Mouse (Mus musculus) T-helper 17 cell (primary cell): Measurements from ENCODE around the gene Zfp383.
"Not testable (repeated sequence)": the region's sequence is repeated elsewhere in the genome, so short reads cannot be mapped to it uniquely, and the experiment has no call there.

Experiments
- in situ Hi-C, 2 experiments: fragments of 300-600 bp; cut with MboI, MseI; formaldehyde crosslinking; loops; 1 replicate in 1 of 2; 2 replicates in 1 of 2; pipeline ENCODE4 v1.15.1; 2025; ENCODE audit warnings: high pct_unique_total_duplicates in 2 of 2

Zfp383 gene

DNA sequence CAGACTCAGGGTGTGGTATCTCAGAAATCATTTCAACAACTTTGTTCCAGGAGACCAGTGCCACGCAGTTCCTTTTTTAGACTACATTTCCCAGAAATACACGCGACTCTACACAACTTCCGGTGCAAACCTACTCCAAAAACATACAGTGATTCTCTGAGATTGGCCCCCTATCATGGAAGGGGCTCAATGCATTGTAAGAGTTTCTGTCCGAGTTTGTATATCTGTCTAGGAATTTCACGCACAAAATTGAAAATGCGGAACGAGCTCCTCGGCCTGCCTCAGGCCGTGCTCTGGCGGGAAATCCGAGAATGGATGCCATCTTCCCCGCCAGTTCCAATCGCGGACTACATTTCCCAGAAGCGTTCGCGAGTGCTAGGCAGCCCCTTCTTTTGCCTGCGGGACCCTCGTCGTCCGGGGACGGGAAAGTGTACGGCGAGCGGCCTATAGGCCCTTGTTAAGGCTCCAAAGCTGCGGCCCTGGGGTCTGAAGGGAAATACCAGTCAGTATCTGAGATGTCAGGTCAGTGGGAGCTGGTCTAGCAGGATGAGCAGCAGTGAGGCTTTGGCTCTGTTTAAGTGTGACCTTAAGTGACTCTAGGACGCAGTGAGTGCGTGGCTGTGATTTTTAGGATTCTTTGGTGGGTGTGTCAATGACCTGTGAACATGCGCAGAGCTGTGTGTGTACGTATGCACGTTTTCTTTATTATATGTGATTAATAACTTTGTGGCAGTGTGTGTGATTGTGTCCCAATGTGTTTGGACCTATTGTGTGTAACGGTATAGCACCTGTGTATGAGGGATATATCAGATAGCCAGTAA, at the start of gene Zfp383:
Gene Zfp383, plus strand, starts transcription at position 94 of the 821 bp plus-strand sequence.
- in situ Hi-C loops: loop anchor here in 1 of 2 experiments (10.0 kb wide), 1 partner anchor 54 kb away; the partner anchor contains the start of genes Zfp420 and Zfp940

GRCm38 (mm10) chr7:29859532-29860517, 48.2 kb upstream of the Zfp383 start, which contains the start of gene Zfp420:
Gene Zfp420 (plus strand): TSS chr7:29859979.
- in situ Hi-C loops: loop anchor here in 1 of 2 experiments (5.0 to 10.0 kb wide), 2 partner anchors 45 to 93 kb away; partner anchors contain the start of genes Zfp27, Zfp383 and Zfp84

DNA sequence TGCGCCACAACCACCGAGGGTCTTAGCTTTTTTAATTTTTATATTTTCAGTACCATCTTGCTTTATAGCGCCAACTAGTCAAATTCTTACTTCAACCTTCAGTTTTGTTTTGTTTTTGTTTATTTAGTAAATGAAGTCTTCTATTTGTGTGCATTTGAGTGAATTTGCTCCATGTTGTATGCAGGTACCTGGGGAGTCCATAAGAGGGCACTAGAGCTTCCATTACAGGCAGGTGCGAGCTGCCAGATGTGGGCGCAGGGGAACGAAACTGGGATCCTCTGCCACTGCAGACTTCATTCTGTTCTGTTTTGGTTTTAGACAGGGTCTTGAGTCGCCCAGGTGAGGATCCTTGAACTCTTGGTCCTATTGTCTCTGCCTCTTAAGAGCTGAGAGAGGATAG, 46.4 kb upstream of the Zfp383 start:
- in situ Hi-C loops: loop anchor here in 1 of 2 experiments (5.0 kb wide), 1 partner anchor 94 kb away; the partner anchor contains the start of gene Zfp84

DNA sequence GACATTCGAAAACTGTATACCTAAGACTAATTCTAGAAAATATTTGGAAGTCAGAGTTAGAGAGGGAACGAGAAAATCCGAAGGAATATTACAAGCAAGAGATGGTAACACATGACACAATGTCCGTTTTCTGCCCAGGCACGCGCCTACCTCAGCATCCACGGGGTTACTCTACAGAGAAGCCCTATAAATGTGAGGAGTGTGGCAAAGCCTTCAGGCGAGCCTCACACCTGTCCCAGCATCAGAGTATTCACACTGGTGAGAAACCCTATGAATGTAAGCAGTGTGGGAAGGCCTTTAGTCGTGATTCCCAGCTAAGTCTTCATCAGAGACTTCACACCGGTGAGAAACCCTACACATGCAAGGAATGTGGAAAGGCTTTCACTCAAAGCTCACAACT, 33.8 kb upstream of the Zfp383 start:
- in situ Hi-C loops: no loop called here

DNA sequence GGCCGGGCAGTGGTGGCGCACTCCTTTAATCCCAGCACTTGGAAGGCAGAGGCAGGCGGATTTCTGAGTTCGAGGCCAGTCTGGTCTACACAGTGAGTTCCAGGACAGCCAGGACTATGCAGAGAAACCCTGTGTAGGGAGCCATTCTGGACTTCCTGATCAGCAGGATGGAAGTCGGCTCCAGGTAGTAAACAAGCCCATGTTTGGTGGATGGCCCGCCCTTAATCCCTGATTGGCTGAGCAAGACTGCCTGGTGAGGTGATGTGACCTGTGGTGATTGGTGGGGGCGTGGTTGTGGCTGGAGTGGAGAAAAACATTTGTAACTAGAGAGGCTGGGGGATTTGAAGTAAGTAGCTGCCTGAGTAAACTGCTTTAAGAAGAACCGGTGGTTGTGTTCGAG, 30.5 kb upstream of the Zfp383 start:
- in situ Hi-C loops: not testable (repeated sequence)

DNA sequence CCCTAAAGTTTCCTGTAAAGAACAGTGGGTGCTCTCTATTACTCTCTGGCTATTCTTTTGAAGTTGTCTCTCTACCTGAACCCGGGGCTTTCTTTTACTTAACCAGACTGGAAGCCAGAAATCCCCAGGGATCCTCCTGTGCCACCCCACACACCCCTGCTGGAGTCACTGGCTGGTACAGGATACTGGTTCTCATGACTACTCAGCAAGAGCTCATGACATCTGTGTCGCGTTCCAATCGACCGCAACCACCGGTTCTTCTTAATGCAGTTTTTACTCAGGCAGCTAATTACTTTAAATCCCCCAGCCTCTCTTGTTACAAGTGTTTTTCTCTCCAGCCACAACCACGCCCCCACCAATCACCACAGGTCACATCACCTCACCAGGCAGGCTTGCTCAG, 28.0 kb upstream of the Zfp383 start:
- in situ Hi-C loops: no loop called here

- in situ Hi-C loops: no loop called here
Measured at GRCm38 (mm10) chr7:29880916-29881315, 27.1 kb upstream of the Zfp383 start.

DNA sequence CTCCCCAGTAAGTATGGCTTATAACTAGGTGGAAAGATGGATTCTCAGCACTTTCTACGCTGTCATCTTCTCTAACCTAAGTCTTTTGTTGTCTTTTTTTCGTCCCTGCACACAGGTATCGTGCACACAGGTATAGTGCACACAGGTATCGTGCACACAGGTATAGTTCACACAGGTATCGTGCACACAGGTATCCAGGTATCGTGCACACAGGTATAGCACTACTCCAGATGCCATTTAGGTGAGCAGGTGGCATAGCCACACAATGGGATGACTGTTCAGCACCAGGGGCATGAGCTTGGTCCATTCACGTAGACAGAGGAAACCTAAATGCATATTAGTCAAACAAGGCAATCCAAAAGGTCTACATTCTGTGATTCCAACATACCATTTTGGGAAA, 17.5 kb upstream of the Zfp383 start:
- in situ Hi-C loops: no loop called here

DNA sequence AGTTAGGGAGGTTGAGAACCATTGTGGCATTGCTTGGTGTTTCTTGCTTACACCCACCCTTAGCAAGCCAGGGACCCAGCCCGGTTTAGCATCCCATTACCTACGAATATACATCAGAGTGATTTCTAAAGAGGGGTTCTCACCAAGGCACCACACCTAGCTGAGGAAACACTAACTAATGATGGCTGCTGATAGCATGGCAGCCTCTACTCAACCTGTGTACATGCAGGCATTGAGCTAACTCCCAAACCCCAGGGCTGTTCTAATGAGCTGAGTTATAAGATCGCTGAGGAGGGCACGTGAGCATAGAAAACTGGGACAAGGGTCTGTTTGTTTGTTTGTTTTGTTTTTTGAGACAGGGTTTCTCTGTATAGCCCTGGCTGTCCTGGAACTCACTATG, 15.3 kb upstream of the Zfp383 start:
- in situ Hi-C loops: no loop called here

- in situ Hi-C loops: no loop called here
Measured at GRCm38 (mm10) chr7:29898351-29898750, 9.7 kb upstream of the Zfp383 start.

GRCm38 (mm10) chr7:29904101-29904500, 3.9 kb upstream of the Zfp383 start:
- in situ Hi-C loops: loop anchor here in 1 of 2 experiments (10.0 kb wide), 1 partner anchor 49 kb away; the partner anchor contains the start of genes Zfp420 and Zfp940

- in situ Hi-C loops: loop anchor here in 1 of 2 experiments (10.0 kb wide), 1 partner anchor 51 kb away; the partner anchor contains the start of genes Zfp420 and Zfp940
Measured at GRCm38 (mm10) chr7:29905966-29906681, 1.9 kb upstream of the Zfp383 start, which contains the start of gene Zfp27. Gene Zfp27 (minus strand): TSS chr7:29906572.

GRCm38 (mm10) chr7:29906682-29907058, 1.4 kb upstream of the Zfp383 start:
- in situ Hi-C loops: loop anchor here in 1 of 2 experiments (10.0 kb wide), 1 partner anchor 52 kb away; the partner anchor contains the start of genes Zfp420 and Zfp940

- in situ Hi-C loops: loop anchor here in 1 of 2 experiments (10.0 kb wide), 1 partner anchor 52 kb away; the partner anchor contains the start of genes Zfp420 and Zfp940
Measured at GRCm38 (mm10) chr7:29907206-29907605, 817 bp upstream of the Zfp383 start.

DNA sequence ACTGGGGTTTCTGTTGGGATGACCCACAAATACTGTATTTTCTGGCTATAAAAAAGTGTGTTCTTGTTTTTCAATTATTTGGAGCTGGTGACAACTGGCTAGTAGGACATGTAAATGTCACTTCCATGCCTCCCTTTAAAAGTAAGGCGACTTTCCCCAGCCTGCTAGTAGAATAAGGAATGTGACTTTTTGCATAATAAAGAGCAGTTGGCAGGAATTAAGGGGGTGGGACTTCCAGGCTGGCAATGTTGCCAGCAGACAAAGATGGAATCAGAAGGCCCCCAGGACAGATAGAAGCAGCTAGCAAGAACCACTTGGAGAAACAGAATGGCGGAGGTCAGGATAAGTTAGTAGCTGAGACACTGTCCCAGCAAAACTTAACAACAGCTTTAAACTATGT, 2.2 kb downstream of the Zfp383 start:
- in situ Hi-C loops: no loop called here

DNA sequence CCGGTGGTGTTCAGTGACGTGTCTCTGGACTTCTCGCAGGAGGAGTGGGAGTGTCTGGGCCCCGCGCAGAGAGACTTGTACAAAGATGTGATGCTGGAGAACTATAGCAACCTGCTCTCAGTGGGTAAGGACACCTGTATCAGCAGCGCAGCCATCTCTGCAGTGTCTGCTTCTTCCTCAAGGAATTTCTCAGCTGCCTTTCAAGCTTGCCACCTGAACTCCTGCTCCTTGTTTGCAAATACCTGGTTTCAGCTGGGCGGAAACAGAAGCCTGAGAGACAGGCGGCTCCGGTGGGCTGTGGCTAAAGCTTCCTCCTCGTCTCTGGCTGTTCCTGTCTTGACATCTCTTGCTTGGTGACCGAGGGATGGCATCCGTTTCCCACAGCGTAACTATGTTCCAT, 4.1 kb downstream of the Zfp383 start:
- in situ Hi-C loops: no loop called here

- in situ Hi-C loops: no loop called here
Measured at GRCm38 (mm10) chr7:29917371-29918061, 9.5 kb downstream of the Zfp383 start.

DNA sequence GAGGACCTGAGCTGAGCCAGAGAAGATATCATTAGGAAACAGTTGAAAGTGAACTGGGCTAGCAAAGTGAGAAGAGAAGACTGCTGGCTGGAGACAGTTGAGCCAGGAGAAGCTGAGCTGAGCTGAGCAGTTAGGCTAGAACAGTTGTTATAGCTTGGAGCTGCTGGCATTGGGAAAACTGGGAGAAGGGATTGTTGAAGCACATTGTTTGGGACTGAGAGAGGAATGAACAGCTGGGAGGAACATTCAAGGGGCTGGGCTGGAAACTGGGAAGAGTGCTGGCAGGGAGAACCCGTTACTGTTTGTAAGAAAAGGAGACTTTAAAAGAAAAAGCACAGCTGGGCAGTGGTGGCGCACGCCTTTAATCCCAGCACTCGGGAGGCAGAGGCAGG, 10.0 kb downstream of the Zfp383 start:
- in situ Hi-C loops: no loop called here

DNA sequence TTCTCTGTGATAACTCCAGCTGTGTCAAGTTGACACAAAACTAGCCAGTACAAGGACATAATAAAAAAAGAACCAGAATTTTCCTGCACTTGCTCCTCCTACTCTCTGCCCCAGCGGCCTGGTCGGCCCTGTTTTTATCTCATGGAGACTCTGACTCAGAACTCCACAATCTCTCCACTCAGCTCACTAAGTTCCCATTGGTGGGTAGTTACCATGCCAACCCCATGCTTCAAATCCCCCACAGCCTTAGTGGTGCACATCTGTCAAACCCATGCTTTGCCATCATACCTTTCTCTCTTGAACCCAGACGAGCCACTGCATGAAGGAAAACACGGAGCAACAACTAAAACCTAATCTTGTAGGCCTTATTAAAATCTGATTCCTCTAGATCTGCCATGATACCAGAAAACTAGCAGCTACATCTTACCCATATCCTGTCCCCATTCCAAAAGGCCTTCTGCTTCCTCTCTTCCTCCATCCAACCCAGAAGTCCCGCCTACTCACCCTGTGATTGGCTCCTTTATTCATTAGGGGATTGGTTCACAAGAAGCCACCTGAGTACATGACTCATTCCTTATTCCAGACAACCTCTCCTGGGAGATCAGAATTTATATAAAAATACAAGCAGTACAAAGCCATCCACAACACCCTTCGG, 13.5 kb downstream of the Zfp383 start:
- in situ Hi-C loops: no loop called here

DNA sequence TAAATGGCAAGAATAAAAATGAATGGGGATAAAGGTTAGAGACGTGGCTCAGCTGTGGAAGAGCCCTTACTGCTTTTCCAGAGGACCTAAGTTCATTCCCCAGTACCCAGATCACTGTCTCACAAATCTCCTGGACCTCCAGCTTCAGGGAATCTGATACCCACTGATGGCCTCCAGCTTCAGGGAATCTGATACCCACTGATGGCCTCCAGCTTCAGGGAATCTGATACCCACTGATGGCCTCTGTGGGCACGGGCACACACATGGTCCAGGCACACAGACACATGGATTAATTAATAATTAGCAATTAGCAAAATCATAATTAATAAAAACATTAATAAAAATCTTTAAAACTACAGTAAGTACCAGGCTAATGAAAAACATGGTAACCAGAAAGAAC, 14.8 kb downstream of the Zfp383 start:
- in situ Hi-C loops: no loop called here
